Mouse (Mus musculus): Measurements from ENCODE around the gene Tex45. TPM values are rescaled to one million over a fixed set of nuclear protein-coding genes. Genes with fewer than 3 reads are reported as not detected.
A peak's percentile ranks its signal among the peaks of the same experiment; 100 is the strongest.

Tex45 gene
- polyA plus RNA-seq, 1 experiment from 2014 or later, result not detected

- peaks cover 85% of the 10 kb centered on the region for H3K36me3 ChIP-seq (ENCODE audit: insufficient read depth)
- ATAC-seq (ENCODE audit: insufficient read depth), result no peak
- H3K27me3 ChIP-seq (ENCODE audit: insufficient read depth, low read length), result no peaks in the 10 kb centered on the region
- DNase-seq, result no peak
- no peak overlapping the region for H3K4me3 ChIP-seq (ENCODE audit: low read depth, low read length)
- H3K9me3 ChIP-seq (ENCODE audit: low read depth, low read length), result no peaks in the 10 kb centered on the region
- H3K4me1 ChIP-seq (ENCODE audit: insufficient read depth), result no peaks in the 10 kb centered on the region
- no peak overlapping the region for H3K27ac ChIP-seq (ENCODE audit: low read depth)
- H3K9ac ChIP-seq, result no peak overlapping the region
- 86% methylated on average over 5 of the region's 6 CpGs for WGBS
- H3K4me2 ChIP-seq, result no peak overlapping the region
- no peak for TF ChIP-seq CTCF (IDR thresholded peaks at IDR 0.05; ENCODE audit: low read depth)
Observed at GRCm38 (mm10) chr8:3436492-3436891, 34.2 kb upstream of the Tex45 start.

- no peak overlapping the region for H3K4me2 ChIP-seq
- no peak overlapping the region for H3K4me3 ChIP-seq (ENCODE audit: low read depth, low read length)
- no peaks in the 10 kb centered on the region for H3K27me3 ChIP-seq (ENCODE audit: insufficient read depth, low read length)
- no peaks in the 10 kb centered on the region for H3K9me3 ChIP-seq (ENCODE audit: low read depth, low read length)
- no peak for ATAC-seq (ENCODE audit: insufficient read depth)
- no peak overlapping the region for H3K9ac ChIP-seq
- H3K27ac ChIP-seq (ENCODE audit: low read depth), result no peak overlapping the region
- peak; percentile 9 for DNase-seq
- H3K4me1 ChIP-seq (ENCODE audit: insufficient read depth), result no peaks in the 10 kb centered on the region
- TF ChIP-seq CTCF (IDR thresholded peaks at IDR 0.05; ENCODE audit: low read depth), result peak; percentile 51
- peaks cover 67% of the 10 kb centered on the region for H3K36me3 ChIP-seq (ENCODE audit: insufficient read depth)
- WGBS, result 81% methylated on average over 12 of the region's 12 CpGs
Observed at GRCm38 (mm10) chr8:3439510-3439909, 31.2 kb upstream of the Tex45 start.

- no peak overlapping the region for H3K9ac ChIP-seq
- DNase-seq (no peak), ATAC-seq (ENCODE audit: insufficient read depth) (no peak)
- no peaks in the 10 kb centered on the region for H3K27me3 ChIP-seq (ENCODE audit: insufficient read depth, low read length)
- WGBS, result 85% methylated on average over 2 of the region's 2 CpGs
- H3K9me3 ChIP-seq (ENCODE audit: low read depth, low read length), result no peaks in the 10 kb centered on the region
- H3K4me2 ChIP-seq, result no peak overlapping the region
- H3K4me3 ChIP-seq (ENCODE audit: low read depth, low read length), result no peak overlapping the region
- H3K27ac ChIP-seq (ENCODE audit: low read depth), result no peak overlapping the region
- peaks cover 71% of the 10 kb centered on the region for H3K36me3 ChIP-seq (ENCODE audit: insufficient read depth)
- TF ChIP-seq CTCF (IDR thresholded peaks at IDR 0.05; ENCODE audit: low read depth), result no peak
- H3K4me1 ChIP-seq (ENCODE audit: insufficient read depth), result no peaks in the 10 kb centered on the region
Observed at GRCm38 (mm10) chr8:3449226-3449625, 21.4 kb upstream of the Tex45 start.

- peaks cover 82% of the 10 kb centered on the region for H3K36me3 ChIP-seq (ENCODE audit: insufficient read depth)
- ATAC-seq (ENCODE audit: insufficient read depth), result 0 out of 2 replicates have a peak, but pooled peaks have one; percentile 29
- H3K4me2 ChIP-seq, result no peak overlapping the region
- H3K4me3 ChIP-seq (ENCODE audit: low read depth, low read length), result no peak overlapping the region
- H3K27ac ChIP-seq (ENCODE audit: low read depth), result no peak overlapping the region
- TF ChIP-seq CTCF (IDR thresholded peaks at IDR 0.05; ENCODE audit: low read depth), result peak; percentile 90
- 34% methylated on average over 5 of the region's 5 CpGs for WGBS
- H3K27me3 ChIP-seq (ENCODE audit: insufficient read depth, low read length), result no peaks in the 10 kb centered on the region
- H3K9ac ChIP-seq, result no peak overlapping the region
- peak; percentile 74 for DNase-seq
- no peaks in the 10 kb centered on the region for H3K4me1 ChIP-seq (ENCODE audit: insufficient read depth)
- H3K9me3 ChIP-seq (ENCODE audit: low read depth, low read length), result no peaks in the 10 kb centered on the region
Observed at GRCm38 (mm10) chr8:3450670-3451069, 20.0 kb upstream of the Tex45 start.

- no peak for DNase-seq
- H3K4me2 ChIP-seq, result no peak overlapping the region
- no peak overlapping the region for H3K9ac ChIP-seq
- no peaks in the 10 kb centered on the region for H3K9me3 ChIP-seq (ENCODE audit: low read depth, low read length)
- TF ChIP-seq CTCF (IDR thresholded peaks at IDR 0.05; ENCODE audit: low read depth), result no peak
- 97% methylated on average over 25 of the region's 25 CpGs for WGBS
- H3K4me3 ChIP-seq (ENCODE audit: low read depth, low read length), result no peak overlapping the region
- H3K27me3 ChIP-seq (ENCODE audit: insufficient read depth, low read length), result no peaks in the 10 kb centered on the region
- no peak for ATAC-seq (ENCODE audit: insufficient read depth)
- H3K27ac ChIP-seq (ENCODE audit: low read depth), result no peak overlapping the region
- peaks cover 89% of the 10 kb centered on the region for H3K36me3 ChIP-seq (ENCODE audit: insufficient read depth)
- no peaks in the 10 kb centered on the region for H3K4me1 ChIP-seq (ENCODE audit: insufficient read depth)
Observed at GRCm38 (mm10) chr8:3451992-3452391, 18.7 kb upstream of the Tex45 start.

GRCm38 (mm10) chr8:3463248-3463647 is 7.4 kb upstream of the Tex45 start:
- H3K9ac ChIP-seq, result no peak overlapping the region
- H3K4me3 ChIP-seq (ENCODE audit: low read depth, low read length), result no peak overlapping the region
- H3K4me1 ChIP-seq (ENCODE audit: insufficient read depth), result peaks cover 4% of the 10 kb centered on the region
- DNase-seq (no peak), ATAC-seq (ENCODE audit: insufficient read depth) (no peak)
- TF ChIP-seq CTCF (IDR thresholded peaks at IDR 0.05; ENCODE audit: low read depth), result no peak
- H3K27ac ChIP-seq (ENCODE audit: low read depth), result no peak overlapping the region
- no peaks in the 10 kb centered on the region for H3K9me3 ChIP-seq (ENCODE audit: low read depth, low read length)
- H3K27me3 ChIP-seq (ENCODE audit: insufficient read depth, low read length), result no peaks in the 10 kb centered on the region
- WGBS, result 90% methylated on average over 2 of the region's 2 CpGs
- no peak overlapping the region for H3K4me2 ChIP-seq
- peaks cover 13% of the 10 kb centered on the region for H3K36me3 ChIP-seq (ENCODE audit: insufficient read depth)

GRCm38 (mm10) chr8:3464309-3464708 is 6.4 kb upstream of the Tex45 start:
- peaks cover 4% of the 10 kb centered on the region for H3K4me1 ChIP-seq (ENCODE audit: insufficient read depth)
- H3K27me3 ChIP-seq (ENCODE audit: insufficient read depth, low read length), result no peaks in the 10 kb centered on the region
- TF ChIP-seq CTCF (IDR thresholded peaks at IDR 0.05; ENCODE audit: low read depth), result peak; percentile 64
- H3K36me3 ChIP-seq (ENCODE audit: insufficient read depth), result 0 out of 2 replicates have a peak, but pooled peaks cover 4% of the 10 kb centered on the region
- no peak for ATAC-seq (ENCODE audit: insufficient read depth)
- no peak overlapping the region for H3K27ac ChIP-seq (ENCODE audit: low read depth)
- H3K9ac ChIP-seq, result no peak overlapping the region
- WGBS, result 44% methylated on average over 5 of the region's 5 CpGs
- H3K4me3 ChIP-seq (ENCODE audit: low read depth, low read length), result no peak overlapping the region
- no peak overlapping the region for H3K4me2 ChIP-seq
- H3K9me3 ChIP-seq (ENCODE audit: low read depth, low read length), result no peaks in the 10 kb centered on the region
- peak; percentile 68 for DNase-seq
